Comparison of ENCODE assay signal across 9 mouse cellular contexts in the genomic region with DNA sequence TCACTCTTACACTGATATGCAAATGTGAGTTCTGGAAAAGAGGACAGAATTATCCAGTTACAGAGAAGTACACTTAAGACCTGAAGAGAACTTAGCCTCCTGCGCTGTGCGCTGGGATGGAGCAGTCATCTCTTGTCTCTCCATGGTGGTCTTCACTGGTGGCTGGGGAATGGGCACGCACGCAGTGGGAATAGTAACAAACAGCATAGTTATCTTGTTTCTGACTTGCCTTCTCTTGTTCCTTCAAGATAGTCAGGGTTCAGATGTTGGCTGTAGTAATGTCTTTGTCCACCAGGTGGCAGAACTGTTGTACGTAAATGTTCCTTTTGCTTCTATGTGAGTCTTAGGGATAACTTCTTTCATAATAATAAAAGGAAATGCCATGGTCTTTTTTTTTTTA. TPM values are rescaled to one million over a fixed set of nuclear protein-coding genes. Genes with fewer than 3 reads are reported as not detected.
DNase-seq lines count a peak whose midpoint lies in the region; ATAC-seq and TF ChIP-seq lines count a peak whose summit lies in the region.
"Had no signal": no experiment of that assay in that cellular context is flagged by ENCODE, and none has a peak within 500 bp of the region (broad histone marks: within the 10 kb centered on the region; RNA-seq: fewer than 3 reads in every experiment).

No protein-coding gene starts in this region.

- DNase-seq in CD8-positive naive resting alpha-beta T cell, adult 2 months (ENCODE audit: low read depth in 2 of 2, low spot score in 2 of 2), result peak; percentile 57 to 70
- peak; percentile 58 for DNase-seq in T-cell, adult 2 months (ENCODE audit: low spot score)
- DNase-seq in cerebellum, postnatal 36 days, result peak; percentile 66 to 88
- DNase-seq in gastrocnemius, adult 2 months, result peak; percentile 66
- peak; percentile 84 for DNase-seq in kidney, postnatal 14 days
- peak; percentile 75 for DNase-seq in liver, postnatal 0 days
- peak; percentile 90 for DNase-seq in retina, embryonic 14.5 days (ENCODE audit: low spot score)
- DNase-seq in thymus, postnatal 36 days, result peak; percentile 34 to 64

- H3K36me3 ChIP-seq in liver, postnatal 0 days (replicated peaks; ENCODE audit: insufficient read depth, low read length), result peaks cover 8% of the 10 kb centered on the region

- intact Hi-C loops in gastrocnemius, adult 2 months (cut with DNase I), result loop anchor here (5.0 kb wide), 2 partner anchors 49 to 164 kb away; no protein-coding TSS in a partner anchor

- no peak for ATAC-seq in liver, postnatal 0 days

- 33% methylated on average over 5 of the region's 5 CpGs for WGBS in liver, postnatal 0 days (ENCODE audit: insufficient replicate concordance)

- H3K4me3 ChIP-seq in gastrocnemius, adult 2 months, result no peak overlapping the region
- H3K4me3 ChIP-seq in liver, postnatal 0 days (ENCODE audit: low read depth, low read length), result no peak overlapping the region

- H3K27ac ChIP-seq in gastrocnemius, adult 2 months, result peak overlapping the region; percentile 68; the same call in 1 of the 2 replicates
- no peak overlapping the region for H3K27ac ChIP-seq in liver, postnatal 0 days (ENCODE audit: low read depth)
- H3K27ac ChIP-seq: macrophage had no signal

- H3K27me3 ChIP-seq in liver, postnatal 0 days (ENCODE audit: insufficient read depth, low read length), result no peaks in the 10 kb centered on the region

- peak; percentile 78 for TF ChIP-seq CTCF in gastrocnemius, adult 2 months (IDR thresholded peaks at IDR 0.05)
- peak; percentile 88 for TF ChIP-seq CTCF in liver, postnatal 0 days (IDR thresholded peaks at IDR 0.05; ENCODE audit: low read depth)

- no peak for TF ChIP-seq EP300 in liver, postnatal 0 days (IDR thresholded peaks at IDR 0.05; ENCODE audit: low read depth)

- no peak overlapping the region for H3K4me2 ChIP-seq in liver, postnatal 0 days (ENCODE audit: low read depth, low read length)

- no peak overlapping the region for H3K9ac ChIP-seq in liver, postnatal 0 days (replicated peaks)

- H3K9me3 ChIP-seq in liver, postnatal 0 days (ENCODE audit: low read length), result no peaks in the 10 kb centered on the region

- H3K4me1 ChIP-seq in liver, postnatal 0 days (ENCODE audit: insufficient read depth), result peaks cover 3% of the 10 kb centered on the region; the same call in 1 of the 2 replicates

RNA-seq across cellular contexts. Expression of a gene that starts 49.0 kb away (rescaled TPM):
- total RNA-seq in gastrocnemius, adult 2 months (2021), result 1 to 10 TPM; 6.8 to 8.5 TPM
- 3.6 and 4.8 TPM in 2 replicates for polyA plus RNA-seq in liver, postnatal 0 days (2015; fragmentation: Nextera tagmentation; extraction: Ambion mirVana)
